Mouse (Mus musculus) bone marrow, adult 2 months (tissue): ENCODE measurements at regions not wholly inside any gene's neighbourhood (a gene's known extent, or its start where the extent isn't known, plus 50 kb on each side); places are given as distances from the start of the nearest gene placed in this dataset.

Experiments
- CTCF ChIP-seq: fragments of 200-500 bp; IDR thresholded peaks from 2 replicates; pipeline ENCODE4 v1.5.1; 2011; ENCODE audit warnings: low read length, control low read depth; ENCODE audit not compliant: control insufficient read depth, insufficient read depth
- POLR2A ChIP-seq: fragments of 200-500 bp; IDR thresholded peaks from 2 replicates; pipeline ENCODE4 v1.6.1; 2011; ENCODE audit warnings: low read depth, mild to moderate bottlenecking, control low read depth, low read length, borderline replicate concordance; ENCODE audit not compliant: control insufficient read depth

- TF ChIP-seq POLR2A (no peak), CTCF (no peak)
These were observed 242.7 kb upstream of the Zpld1 start for GRCm38 (mm10) chr16:55540336-55541015.
